Mouse (Mus musculus) erythroblast, embryonic 14.5 days (primary cell): ENCODE data around the gene Rep15.

ENCODE experiments used
- GATA1 ChIP-seq: IDR thresholded peaks from 2 replicates; pipeline ENCODE4 v1.6.1; 2012; ENCODE audit warnings: low read length, inconsistent platforms, mixed read lengths
- TAL1 ChIP-seq: IDR thresholded peaks from 3 replicates; pipeline ENCODE4 v1.6.1; 2012; ENCODE audit warnings: low read length, inconsistent platforms, mixed read lengths

- TF ChIP-seq TAL1 (no peak), GATA1 (no peak)
Observed at GRCm38 (mm10) chr6:147042291-147043290, 10.2 kb downstream of the Rep15 start, which contains the start of gene Mrps35.
